Mouse (Mus musculus) lung, adult 2 months (tissue): ENCODE results near the gene Dgki. TPM values are rescaled to one million over a fixed set of nuclear protein-coding genes. Genes with fewer than 3 reads are reported as not detected.

ENCODE experiments used
- DNase-seq: peaks from one replicate; pipeline ENCODE4 v3.0.0; 2022
- H3K4me1 ChIP-seq: fragments of 200-500 bp; 2 replicates; pipeline ENCODE4 v1.6.1; 2011; ENCODE audit warnings: low read length; ENCODE audit not compliant: control insufficient read depth, insufficient read depth
- H3K4me3 ChIP-seq: fragments of 200-500 bp; replicated peaks from 2 replicates; pipeline ENCODE3; 2011; ENCODE audit warnings: low read depth, mild to moderate bottlenecking, control low read depth, low read length; ENCODE audit errors: extremely low read depth
- CTCF ChIP-seq: fragments of 200-500 bp; IDR thresholded peaks from 2 replicates; pipeline ENCODE4 v1.5.1; 2011; ENCODE audit warnings: mild to moderate bottlenecking, low read length, control low read depth; ENCODE audit not compliant: insufficient read depth
- POLR2A ChIP-seq: fragments of 200-500 bp; IDR thresholded peaks from 2 replicates; pipeline ENCODE4 v1.6.1; 2011; ENCODE audit warnings: low read depth, mild to moderate bottlenecking, control low read depth, low read length, borderline replicate concordance; ENCODE audit errors: extremely low read depth
- WGBS: fragments of 180-500 bp; shearing (Covaris S2); methylation state at CpG from one replicate; pipeline ENCODE4 v1.1.7; 2018; 5-methylcytosine and 5-hydroxymethylcytosine counted together
- polyA plus RNA-seq: library from polyadenylated mRNA; depleted of rRNA; stranded (reverse); fragments of >200 nt; gene quantifications from 2 replicates; pipeline ENCODE4 v1.2.3, GENCODE M21; 2012

The Dgki gene
- polyA plus RNA-seq, 1 experiment, result 0.09 TPM

- no peaks in the 10 kb centered on the region for H3K4me1 ChIP-seq
- no peak for DNase-seq
- no peak overlapping the region for H3K4me3 ChIP-seq
- no peak for TF ChIP-seq CTCF
- TF ChIP-seq POLR2A, result no peak
- WGBS, result 74% methylated on average over 14 of the region's 14 CpGs
These were observed 230.0 kb downstream of the Dgki start for GRCm38 (mm10) chr6:37069836-37070600.

- DNase-seq, result no peak
- Histone ChIP-seq H3K4me1 (no peaks in the 10 kb centered on the region; the same call in 1 of the 2 replicates), H3K4me3 (no peak overlapping the region)
- TF ChIP-seq POLR2A (no peak), CTCF (no peak)
- 82% methylated on average over 6 of the region's 6 CpGs for WGBS
These were observed 231.2 kb downstream of the Dgki start for GRCm38 (mm10) chr6:37068737-37069136.

GRCm38 (mm10) chr6:37067357-37067756, 232.6 kb downstream of the Dgki start:
- Histone ChIP-seq H3K4me3 (no peak overlapping the region), H3K4me1 (no peaks in the 10 kb centered on the region; the same call in 1 of the 2 replicates)
- 75% methylated on average over 1 of the region's 1 CpGs for WGBS
- TF ChIP-seq CTCF, result no peak
- no peak for TF ChIP-seq POLR2A
- DNase-seq, result no peak

- 23% methylated on average over 10 of the region's 10 CpGs for WGBS
- H3K4me1 ChIP-seq, result no peaks in the 10 kb centered on the region; the same call in 1 of the 2 replicates
- no peak for TF ChIP-seq CTCF
- TF ChIP-seq POLR2A, result no peak
- DNase-seq, result no peak
- no peak overlapping the region for H3K4me3 ChIP-seq
These were observed 235.7 kb downstream of the Dgki start for GRCm38 (mm10) chr6:37064214-37064830.

GRCm38 (mm10) chr6:37063266-37063665, 236.7 kb downstream of the Dgki start:
- H3K4me3 ChIP-seq, result no peak overlapping the region
- H3K4me1 ChIP-seq, result no peaks in the 10 kb centered on the region; the same call in 1 of the 2 replicates
- 78% methylated on average over 7 of the region's 7 CpGs for WGBS
- no peak for TF ChIP-seq CTCF
- no peak for DNase-seq

- no peak overlapping the region for H3K4me3 ChIP-seq
- DNase-seq, result no peak
- TF ChIP-seq POLR2A, result no peak
- WGBS, result 80% methylated on average over 3 of the region's 3 CpGs
- H3K4me1 ChIP-seq, result no peaks in the 10 kb centered on the region; the same call in 1 of the 2 replicates
These were observed 239.9 kb downstream of the Dgki start for GRCm38 (mm10) chr6:37060114-37060513.

- Histone ChIP-seq H3K4me1 (no peaks in the 10 kb centered on the region), H3K4me3 (no peak overlapping the region)
- WGBS, result 86% methylated on average over 9 of the region's 9 CpGs
- DNase-seq, result no peak
- no peak for TF ChIP-seq POLR2A
These were observed 242.0 kb downstream of the Dgki start for GRCm38 (mm10) chr6:37057957-37058356.

- 91% methylated on average over 7 of the region's 7 CpGs for WGBS
- no peak for TF ChIP-seq CTCF
- no peak for TF ChIP-seq POLR2A
These were observed 242.4 kb downstream of the Dgki start for GRCm38 (mm10) chr6:37057536-37057935.

GRCm38 (mm10) chr6:37055634-37056033, 244.3 kb downstream of the Dgki start:
- no peaks in the 10 kb centered on the region for H3K4me1 ChIP-seq
- no peak overlapping the region for H3K4me3 ChIP-seq
- no peak for TF ChIP-seq CTCF
- TF ChIP-seq POLR2A, result no peak
- no peak for DNase-seq
- WGBS, result 88% methylated on average over 3 of the region's 3 CpGs

More at GRCm38 (mm10) chr6:37057536-37057935, 242.4 kb downstream of the Dgki start:
- no peak for DNase-seq
- no peak overlapping the region for H3K4me3 ChIP-seq
- no peaks in the 10 kb centered on the region for H3K4me1 ChIP-seq

GRCm38 (mm10) chr6:37055128-37055527, 244.9 kb downstream of the Dgki start:
- 55% methylated on average over 5 of the region's 5 CpGs for WGBS
- TF ChIP-seq POLR2A, result no peak
- TF ChIP-seq CTCF, result no peak

More at GRCm38 (mm10) chr6:37055128-37055527, 244.9 kb downstream of the Dgki start:
- Histone ChIP-seq H3K4me1 (no peaks in the 10 kb centered on the region), H3K4me3 (no peak overlapping the region)
- DNase-seq, result no peak
